Mouse (Mus musculus): Measurements from ENCODE around the gene Nckap5.
A peak's percentile ranks its signal among the peaks of the same experiment; 100 is the strongest.

Gene Nckap5

GRCm38 (mm10) chr1:126622036-126622435, 208.6 kb downstream of the Nckap5 start:
- no peak for DNase-seq (ENCODE audit: low spot score in 2 of 2)

- DNase-seq (ENCODE audit: low spot score in 2 of 2): no peak
Measured at GRCm38 (mm10) chr1:126617464-126618041, 213.0 kb downstream of the Nckap5 start.

DNA sequence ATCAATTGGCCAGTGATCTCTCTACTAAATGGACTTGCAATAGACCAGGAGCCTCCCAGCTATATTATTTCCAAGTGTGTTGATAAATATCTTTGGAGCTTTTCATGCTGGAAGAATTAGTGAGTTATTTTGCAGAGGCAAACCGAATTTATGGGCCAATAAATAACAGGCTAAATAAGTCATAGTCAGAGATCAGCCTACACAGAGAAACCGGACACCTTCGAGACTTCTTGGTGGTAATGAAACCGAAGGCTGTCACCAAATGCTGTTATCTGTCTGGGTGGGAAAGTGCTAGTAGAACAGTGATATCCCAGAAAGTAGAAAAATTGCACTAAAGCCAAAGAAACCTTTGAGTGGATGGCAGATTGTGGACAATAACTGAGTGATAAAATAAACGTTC, 213.6 kb downstream of the Nckap5 start:
- no peak for DNase-seq (ENCODE audit: low spot score in 2 of 2)

- no peak for DNase-seq (ENCODE audit: low spot score in 2 of 2)
Measured at GRCm38 (mm10) chr1:126612916-126613315, 217.7 kb downstream of the Nckap5 start.

- no peak for DNase-seq (ENCODE audit: low spot score in 2 of 2)
Measured at GRCm38 (mm10) chr1:126608586-126608985, 222.0 kb downstream of the Nckap5 start.

DNA sequence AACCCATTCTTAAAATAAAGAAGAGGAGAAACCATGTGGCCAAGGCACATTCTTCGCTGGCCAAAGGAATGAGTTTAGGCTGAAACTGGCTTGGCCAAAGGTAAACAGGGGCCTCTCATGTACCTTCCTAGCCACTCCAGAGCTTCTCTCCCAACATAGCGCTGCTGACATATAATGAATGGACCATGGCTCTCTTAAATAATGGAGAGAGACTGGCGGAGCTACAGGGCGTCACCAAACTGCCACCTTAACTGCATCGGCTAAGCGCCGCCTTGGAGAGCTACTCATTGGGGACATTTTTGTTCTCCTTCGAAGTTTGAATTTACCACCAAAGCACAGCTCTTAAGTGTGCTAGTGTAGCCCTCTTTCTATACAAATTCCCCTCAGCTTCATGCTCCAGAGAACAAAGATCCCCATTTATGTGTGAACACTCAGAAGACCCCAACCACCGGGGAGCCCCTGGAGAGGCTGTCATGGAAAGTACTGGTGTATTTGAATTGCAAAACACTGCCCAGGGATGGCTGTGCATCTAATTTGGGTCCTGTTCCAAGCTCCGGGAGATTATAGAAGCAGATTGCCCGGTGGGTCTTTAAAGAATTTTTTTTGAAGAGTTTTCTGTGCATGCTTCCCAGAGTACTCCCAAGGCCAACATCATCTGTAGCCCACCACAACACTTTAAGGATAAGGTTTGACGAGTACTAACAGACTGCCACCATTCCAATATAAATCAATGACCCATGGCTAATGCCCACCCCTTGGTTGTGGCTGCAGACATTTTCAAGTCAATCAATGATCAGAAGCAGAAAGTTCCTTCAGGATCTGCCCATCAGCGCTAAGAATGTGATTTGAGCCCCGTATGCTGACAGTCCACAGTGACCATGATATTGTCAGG, 224.2 kb downstream of the Nckap5 start:
- DNase-seq (ENCODE audit: low spot score in 2 of 2): no peak

- DNase-seq (ENCODE audit: low spot score in 2 of 2): no peak
Measured at GRCm38 (mm10) chr1:126604551-126604950, 226.0 kb downstream of the Nckap5 start.

DNA sequence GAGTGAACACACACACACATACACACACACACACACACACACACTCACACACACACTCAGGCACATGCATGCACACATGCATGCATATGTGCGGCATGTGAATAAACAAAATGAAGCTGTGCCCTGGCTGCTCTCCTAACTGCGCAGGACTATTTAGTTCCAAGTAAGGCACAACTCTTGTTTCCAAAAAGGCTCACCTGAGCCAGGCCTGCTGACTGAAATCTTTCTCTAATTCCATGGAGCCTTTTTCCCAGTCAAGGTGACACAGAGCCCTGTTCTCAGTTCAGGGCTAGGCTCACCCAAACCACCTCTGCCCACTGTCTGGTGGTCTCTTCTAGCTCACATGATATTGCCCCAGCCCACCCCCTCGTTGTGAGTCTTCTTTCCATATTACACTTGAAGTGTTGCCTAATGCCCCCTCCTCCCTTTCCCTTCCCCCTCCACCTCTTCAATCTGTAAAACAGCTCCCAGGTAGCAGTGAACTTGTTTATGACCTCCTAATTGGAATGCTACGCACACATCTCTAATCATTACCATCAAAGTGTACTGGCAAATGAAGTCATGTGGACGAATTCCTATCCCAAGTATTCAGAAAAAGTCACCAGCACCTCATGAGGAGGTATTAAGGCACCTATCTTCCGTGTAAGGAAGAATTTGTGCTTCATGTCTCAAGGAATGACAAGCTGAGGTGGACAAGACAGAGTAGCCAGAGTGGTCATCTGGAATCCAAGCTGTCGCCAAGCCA, 226.7 kb downstream of the Nckap5 start:
- no peak for DNase-seq (ENCODE audit: low spot score in 2 of 2)

- no peak for DNase-seq (ENCODE audit: low spot score in 2 of 2)
Measured at GRCm38 (mm10) chr1:126600596-126600995, 230.0 kb downstream of the Nckap5 start.

DNA sequence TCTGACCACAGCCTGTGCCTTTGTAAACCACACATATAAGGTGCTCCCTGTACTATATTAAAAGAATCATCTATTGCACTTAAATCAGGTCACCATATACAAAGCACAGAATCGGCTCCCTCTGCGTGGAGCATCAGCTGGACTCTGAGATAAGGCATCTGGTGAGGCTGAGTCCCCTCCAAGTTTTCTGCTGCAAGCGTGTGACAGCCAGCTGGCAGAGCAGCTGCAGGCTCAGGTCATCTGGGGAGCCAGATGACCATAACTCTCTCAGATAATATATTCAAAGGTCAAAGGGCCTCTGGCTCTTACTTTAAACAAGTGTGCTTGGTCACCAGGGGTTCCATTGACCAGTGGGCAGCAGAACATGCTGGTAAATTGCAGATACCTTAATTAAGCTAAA, 233.2 kb downstream of the Nckap5 start:
- DNase-seq (ENCODE audit: low spot score in 2 of 2): no peak

- no peak for DNase-seq (ENCODE audit: low spot score in 2 of 2)
Measured at GRCm38 (mm10) chr1:126594796-126595195, 235.8 kb downstream of the Nckap5 start.

DNA sequence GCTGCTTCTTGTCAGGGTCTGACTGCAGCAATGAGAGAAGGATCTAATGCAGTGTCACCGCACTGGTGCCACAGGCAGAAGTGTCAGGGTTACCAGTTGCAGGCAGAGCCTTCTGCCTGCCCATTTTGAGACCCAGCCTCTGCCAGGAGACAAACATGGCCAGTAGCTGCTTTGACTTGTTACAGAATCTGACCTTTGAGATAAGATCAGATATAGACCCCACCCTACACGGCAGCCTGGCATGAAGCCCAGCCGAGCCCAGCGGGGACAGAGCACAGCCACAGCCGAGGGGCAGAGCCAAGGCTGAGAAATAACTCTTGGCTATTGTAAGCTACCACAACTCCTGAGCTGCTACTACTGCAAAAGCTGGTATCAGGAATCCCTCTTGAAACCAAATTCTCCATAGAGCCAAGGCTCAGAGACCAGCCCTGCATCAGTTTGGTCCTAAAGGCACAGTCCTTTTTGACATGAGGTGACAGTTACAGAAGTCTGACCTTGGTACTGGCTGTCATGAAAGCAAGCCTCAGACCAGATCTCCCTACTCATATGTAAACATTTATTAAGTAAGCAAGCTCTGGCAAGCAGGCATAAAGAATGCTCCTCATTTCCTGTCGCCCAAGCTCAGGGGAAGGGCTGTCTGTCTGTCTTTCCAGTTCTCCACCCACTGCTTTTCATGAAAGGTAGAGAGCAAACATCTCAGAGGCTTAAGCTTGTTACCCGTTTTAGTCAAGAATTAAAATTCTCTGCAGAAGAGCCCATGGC, 237.4 kb downstream of the Nckap5 start:
- DNase-seq (ENCODE audit: low spot score in 2 of 2): no peak

GRCm38 (mm10) chr1:126590911-126591310, 239.7 kb downstream of the Nckap5 start:
- DNase-seq (ENCODE audit: low spot score in 2 of 2): no peak

- DNase-seq (ENCODE audit: low spot score in 2 of 2): no peak
Measured at GRCm38 (mm10) chr1:126578163-126578562, 252.4 kb downstream of the Nckap5 start.

GRCm38 (mm10) chr1:126574295-126574694, 256.3 kb downstream of the Nckap5 start:
- no peak for DNase-seq (ENCODE audit: low spot score in 2 of 2)

DNA sequence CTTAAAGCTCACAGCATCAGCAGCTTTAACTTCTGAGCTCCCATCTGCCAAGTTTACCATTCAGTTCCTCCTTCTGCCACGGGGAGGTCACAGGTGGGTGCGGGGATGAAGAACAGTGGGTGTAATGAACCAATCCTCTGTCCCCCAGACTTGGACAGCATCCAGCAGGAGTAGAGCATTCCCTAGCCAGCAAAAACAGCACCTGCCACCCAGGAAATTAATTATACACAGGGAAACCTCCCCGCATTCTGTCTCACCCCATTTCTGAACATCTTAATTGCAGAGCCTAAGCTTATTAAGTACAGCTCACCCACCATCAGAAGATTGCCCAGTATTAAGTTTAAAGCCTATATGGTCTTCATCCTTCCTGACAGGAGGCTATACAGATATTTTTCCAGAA, 256.9 kb downstream of the Nckap5 start:
- no peak for DNase-seq (ENCODE audit: low spot score in 2 of 2)

DNA sequence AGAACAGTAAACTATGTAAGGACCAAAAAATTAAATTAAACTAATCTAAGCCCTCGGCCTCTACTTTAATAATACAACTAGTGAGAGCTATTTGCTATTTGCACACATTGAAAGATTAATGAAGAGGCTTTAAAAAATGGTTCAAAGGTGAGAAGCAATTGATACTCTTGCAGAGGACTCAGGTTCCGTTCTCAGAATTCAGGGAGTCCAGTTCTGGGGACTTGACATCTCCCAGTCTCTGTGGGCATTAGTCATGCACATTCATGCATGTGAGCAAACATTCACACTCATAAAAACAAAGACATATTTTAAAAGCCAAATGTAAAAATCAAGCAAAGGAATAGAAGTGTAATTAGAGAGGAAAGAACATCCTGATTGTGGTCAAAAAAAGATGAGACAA, 257.5 kb downstream of the Nckap5 start:
- no peak for DNase-seq (ENCODE audit: low spot score in 2 of 2)

DNA sequence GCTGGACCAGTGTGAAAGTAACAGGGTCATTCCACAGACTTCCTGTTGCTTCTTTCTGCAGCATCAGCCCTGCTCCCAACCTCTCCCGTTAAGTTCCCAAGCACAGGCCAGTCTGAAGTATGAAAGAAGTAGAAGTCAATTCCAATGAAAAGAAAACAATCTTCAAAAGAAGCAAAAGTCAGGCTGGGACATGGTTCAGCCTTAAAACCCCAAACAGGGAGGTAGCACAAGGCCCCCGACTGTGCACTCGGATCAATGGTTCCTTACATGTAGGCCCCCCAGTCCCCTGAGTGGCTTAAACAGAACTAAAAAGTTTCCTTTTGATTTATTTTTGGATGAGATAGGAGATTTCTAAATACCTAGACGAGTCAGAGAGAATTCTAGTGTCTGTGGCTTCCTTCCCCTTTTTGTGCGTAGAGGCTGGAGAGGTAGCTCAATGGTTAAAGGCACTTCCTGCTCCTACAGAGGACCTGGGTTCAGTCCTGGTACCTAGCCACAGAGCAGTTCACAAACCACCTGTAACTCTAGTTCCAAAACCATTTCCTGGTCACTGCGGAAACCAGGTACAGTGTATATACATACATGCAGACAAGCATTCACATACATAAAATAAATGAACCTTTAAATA, 260.9 kb downstream of the Nckap5 start:
- no peak for DNase-seq (ENCODE audit: low spot score in 2 of 2)

DNA sequence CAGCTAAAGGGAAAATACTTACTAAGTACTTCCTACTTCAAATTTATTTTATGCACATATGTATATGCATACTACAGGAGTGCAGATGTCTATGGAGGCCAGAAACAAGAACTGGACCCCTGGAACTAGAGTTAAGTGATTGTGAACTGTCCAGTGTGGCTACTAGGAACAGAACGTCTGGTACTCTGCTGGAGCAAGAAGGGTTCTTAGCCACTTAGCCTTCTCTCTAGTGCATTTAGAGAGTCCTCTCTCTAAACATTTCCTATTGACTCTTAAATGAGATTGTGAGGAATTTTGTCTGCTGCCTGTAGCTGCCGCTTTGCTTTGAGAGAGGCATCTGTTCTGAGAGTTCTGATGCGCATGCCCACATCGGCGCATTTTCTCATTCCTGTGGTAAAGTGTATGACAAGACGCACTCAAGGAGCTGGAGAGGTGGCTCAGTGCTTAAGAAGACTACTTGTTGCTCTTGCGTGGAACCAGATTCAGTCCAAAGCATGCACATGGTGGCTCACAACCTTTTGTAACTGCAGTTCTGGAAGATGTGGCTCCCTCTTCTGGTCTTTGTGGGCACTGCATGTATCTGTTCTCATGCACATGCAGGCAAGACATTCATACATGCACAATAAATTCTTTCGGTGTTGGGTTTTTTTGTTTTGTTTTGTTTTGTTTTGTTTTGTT, 261.9 kb downstream of the Nckap5 start:
- peak; percentile 7 to 28 for DNase-seq (ENCODE audit: low spot score in 2 of 2)

DNA sequence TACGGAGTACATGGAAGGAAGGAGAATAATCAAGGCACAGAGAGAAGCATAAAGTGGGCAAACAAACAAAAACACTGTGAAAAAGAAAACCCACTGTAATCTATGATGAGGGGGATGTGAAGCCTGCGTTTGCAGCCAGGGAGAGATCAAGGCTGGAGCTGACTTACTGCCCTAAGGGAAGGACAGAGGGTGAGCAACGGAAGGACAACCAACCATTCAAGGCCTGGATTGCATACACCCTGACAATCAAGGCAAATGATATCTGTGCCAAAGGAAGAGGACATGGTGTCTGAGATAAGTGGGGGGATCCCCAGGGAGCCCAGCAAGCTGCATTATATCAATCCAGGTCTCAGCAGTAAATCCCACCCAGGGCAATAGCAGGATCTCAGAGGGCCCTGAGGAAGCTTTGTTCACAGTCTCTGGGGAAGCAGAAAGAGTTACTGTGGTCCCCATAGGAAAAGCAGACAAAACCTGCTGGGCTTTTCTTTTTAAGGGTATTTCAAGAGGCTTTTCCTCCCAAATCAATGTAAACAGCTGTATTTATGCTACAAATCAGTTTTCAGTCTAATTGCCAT, 265.4 kb downstream of the Nckap5 start:
- DNase-seq (ENCODE audit: low spot score in 2 of 2): no peak
